Mouse (Mus musculus) retina, embryonic 14.5 days (tissue): ENCODE results near the gene Banp.
A peak's percentile ranks its signal among the peaks of the same experiment; 100 is the strongest.

ENCODE experiments used
- DNase-seq: peaks from one replicate; pipeline ENCODE4 v3.0.0-alpha.2; 2015; ENCODE audit warnings: low spot score

Banp gene

GRCm38 (mm10) chr8:121927316-121927715 is 22.2 kb upstream of the Banp start:
- DNase-seq, result peak; percentile 76

GRCm38 (mm10) chr8:121930047-121930446 is 19.5 kb upstream of the Banp start:
- no peak for DNase-seq

GRCm38 (mm10) chr8:121931571-121931970 is 18.0 kb upstream of the Banp start:
- no peak for DNase-seq

GRCm38 (mm10) chr8:121932026-121932667 is 17.4 kb upstream of the Banp start:
- DNase-seq, result no peak

- no peak for DNase-seq
These were observed 16.7 kb upstream of the Banp start for GRCm38 (mm10) chr8:121932668-121933520.

- peak; percentile 78 for DNase-seq
These were observed 15.0 kb upstream of the Banp start for GRCm38 (mm10) chr8:121934506-121934905.

- DNase-seq, result no peak
These were observed 14.6 kb upstream of the Banp start for GRCm38 (mm10) chr8:121934923-121935322.

GRCm38 (mm10) chr8:121935341-121936294 is 13.9 kb upstream of the Banp start:
- DNase-seq, result peak; percentile 72

- DNase-seq, result no peak
These were observed 13.2 kb upstream of the Banp start for GRCm38 (mm10) chr8:121936391-121936790.

- no peak for DNase-seq
These were observed 10.8 kb upstream of the Banp start for GRCm38 (mm10) chr8:121938732-121939131.

- no peak for DNase-seq
These were observed 6.5 kb upstream of the Banp start for GRCm38 (mm10) chr8:121943057-121943540.

GRCm38 (mm10) chr8:121943716-121944115 is 5.8 kb upstream of the Banp start:
- DNase-seq, result no peak

- DNase-seq, result no peak
These were observed 4.7 kb upstream of the Banp start, which contains the start of gene Car5a for GRCm38 (mm10) chr8:121944831-121945230. Gene Car5a (minus strand): TSS chr8:121944904.

- no peak for DNase-seq
These were observed 3.2 kb upstream of the Banp start for GRCm38 (mm10) chr8:121946351-121946750.

- no peak for DNase-seq
These were observed 2.4 kb upstream of the Banp start for GRCm38 (mm10) chr8:121947047-121947752.

- DNase-seq, result peak; percentile 91
These were observed 1.8 kb upstream of the Banp start for GRCm38 (mm10) chr8:121947753-121948141.

- DNase-seq, result no peak
These were observed 1.0 kb upstream of the Banp start for GRCm38 (mm10) chr8:121948321-121949145.

- peak; percentile 98 for DNase-seq
These were observed 595 bp downstream of the Banp start for GRCm38 (mm10) chr8:121949941-121950748.
